Mouse (Mus musculus): ENCODE data around the gene Fbxo5.

- TF ChIP-seq CTCF (IDR thresholded peaks at IDR 0.05; ENCODE audit: insufficient read depth, low read length) (0 out of 2 replicates have a peak, but pooled peaks have one; percentile 33), POLR2A (IDR thresholded peaks at IDR 0.05; ENCODE audit: borderline replicate concordance, extremely low read depth, low read depth, low read length) (no peak)
These were observed 36.0 kb upstream of the Fbxo5 start for GRCm38 (mm10) chr10:5841369-5841768.
